Mouse (Mus musculus) cerebellum, adult 9-10 months (tissue): ENCODE results near the gene Atf7ip.

Experiments
- DNase-seq: peaks from one replicate; pipeline ENCODE4 v3.0.0; 2022

The Atf7ip gene

GRCm38 (mm10) chr6:136486801-136487553 is 19.0 kb upstream of the Atf7ip start:
- DNase-seq: no peak

GRCm38 (mm10) chr6:136487554-136487950 is 18.4 kb upstream of the Atf7ip start:
- DNase-seq: no peak

- no peak for DNase-seq
Measured at GRCm38 (mm10) chr6:136489899-136490298, 16.1 kb upstream of the Atf7ip start.

- DNase-seq: no peak
Measured at GRCm38 (mm10) chr6:136490516-136491475, 15.2 kb upstream of the Atf7ip start.

GRCm38 (mm10) chr6:136491631-136492030 is 14.3 kb upstream of the Atf7ip start:
- DNase-seq: no peak

GRCm38 (mm10) chr6:136492251-136492650 is 13.7 kb upstream of the Atf7ip start:
- DNase-seq: no peak

- no peak for DNase-seq
Measured at GRCm38 (mm10) chr6:136493486-136493885, 12.5 kb upstream of the Atf7ip start.

- no peak for DNase-seq
Measured at GRCm38 (mm10) chr6:136493910-136494751, 11.8 kb upstream of the Atf7ip start.

GRCm38 (mm10) chr6:136495023-136495422 is 10.9 kb upstream of the Atf7ip start:
- no peak for DNase-seq

- DNase-seq: no peak
Measured at GRCm38 (mm10) chr6:136497744-136498143, 8.2 kb upstream of the Atf7ip start.

GRCm38 (mm10) chr6:136499292-136499977 is 6.5 kb upstream of the Atf7ip start:
- no peak for DNase-seq

- DNase-seq: no peak
Measured at GRCm38 (mm10) chr6:136508652-136509051, 2.7 kb downstream of the Atf7ip start.

- no peak for DNase-seq
Measured at GRCm38 (mm10) chr6:136510945-136511344, 5.0 kb downstream of the Atf7ip start.

- no peak for DNase-seq
Measured at GRCm38 (mm10) chr6:136512351-136512750, 6.4 kb downstream of the Atf7ip start.

- DNase-seq: peak; percentile 23
Measured at GRCm38 (mm10) chr6:136516626-136517025, 10.7 kb downstream of the Atf7ip start.

- DNase-seq: peak; percentile 25
Measured at GRCm38 (mm10) chr6:136517221-136517620, 11.3 kb downstream of the Atf7ip start.

GRCm38 (mm10) chr6:136518537-136519246 is 12.7 kb downstream of the Atf7ip start:
- DNase-seq: peak; percentile 99

- DNase-seq: no peak
Measured at GRCm38 (mm10) chr6:136519254-136519653, 13.3 kb downstream of the Atf7ip start.

- DNase-seq: peak; percentile 45
Measured at GRCm38 (mm10) chr6:136520361-136520760, 14.4 kb downstream of the Atf7ip start.

- peak; percentile 23 for DNase-seq
Measured at GRCm38 (mm10) chr6:136521681-136522080, 15.7 kb downstream of the Atf7ip start.

GRCm38 (mm10) chr6:136522658-136523057 is 16.7 kb downstream of the Atf7ip start:
- no peak for DNase-seq

GRCm38 (mm10) chr6:136524751-136525150 is 18.8 kb downstream of the Atf7ip start:
- no peak for DNase-seq
